Mouse (Mus musculus) liver, adult 2 months (tissue): ENCODE data around the gene Oscar. TPM values are rescaled to one million over a fixed set of nuclear protein-coding genes. Genes with fewer than 3 reads are reported as not detected.

Experiments
- DNase-seq: peaks from one replicate; pipeline ENCODE4 v3.0.0-alpha.2; 2011; ENCODE audit warnings: low read depth, low spot score; ENCODE audit errors: extremely low read depth
- H3K27ac ChIP-seq: fragments of 200-500 bp; replicated peaks from 2 replicates; pipeline ENCODE4 v1.5.1; 2012; ENCODE audit warnings: low read depth, mild to moderate bottlenecking, control low read depth, inconsistent platforms, low read length; ENCODE audit not compliant: insufficient read depth
- H3K27me3 ChIP-seq: fragments of 200-500 bp; 2 replicates; pipeline ENCODE4 v1.6.1; 2012; ENCODE audit warnings: mild to moderate bottlenecking, moderate library complexity, low read length, inconsistent platforms; ENCODE audit not compliant: control insufficient read depth, insufficient read depth
- H3K36me3 ChIP-seq: fragments of 200-500 bp; 2 replicates; pipeline ENCODE4 v1.6.1; 2012; ENCODE audit warnings: low read length, inconsistent platforms; ENCODE audit not compliant: control insufficient read depth, insufficient read depth
- H3K4me1 ChIP-seq: fragments of 200-500 bp; 2 replicates; pipeline ENCODE4 v1.6.1; 2011; ENCODE audit warnings: low read length; ENCODE audit not compliant: control insufficient read depth, insufficient read depth
- H3K4me3 ChIP-seq: fragments of 200-500 bp; 2 replicates; pipeline ENCODE4 v1.5.1; 2011; ENCODE audit warnings: low read depth, mild to moderate bottlenecking, control low read depth, low read length, moderate library complexity; ENCODE audit not compliant: insufficient read depth
- H3K79me2 ChIP-seq: fragments of 200-500 bp; 2 replicates; pipeline ENCODE4 v1.6.1; 2012; ENCODE audit warnings: inconsistent platforms, mild to moderate bottlenecking, low read length, moderate library complexity; ENCODE audit not compliant: control insufficient read depth, insufficient read depth
- H3K9ac ChIP-seq: fragments of 200-500 bp; 2 replicates; pipeline ENCODE4 v1.6.1; 2012; ENCODE audit warnings: low read depth, mild to moderate bottlenecking, control low read depth, inconsistent platforms, low read length
- CTCF ChIP-seq: fragments of 200-500 bp; IDR thresholded peaks from 2 replicates; pipeline ENCODE4 v1.5.1; 2011; ENCODE audit warnings: low read depth, low read length, control low read depth
- POLR2A ChIP-seq: fragments of 200-500 bp; IDR thresholded peaks from 2 replicates; pipeline ENCODE4 v1.6.1; 2011; ENCODE audit warnings: low read length, control low read depth; ENCODE audit not compliant: insufficient read depth; ENCODE audit errors: extremely low read depth
- WGBS: fragments of 180-500 bp; shearing (Covaris S2); methylation state at CpG from one replicate; pipeline ENCODE4 v1.1.7; 2018; 5-methylcytosine and 5-hydroxymethylcytosine counted together
- polyA plus RNA-seq: library from polyadenylated mRNA; depleted of rRNA; stranded (reverse); fragments of >200 nt; gene quantifications from 2 replicates; pipeline ENCODE4 v1.2.3, GENCODE M21; 2012; rRNA removed
- total RNA-seq: library from RNA; depleted of rRNA; stranded (reverse); fragments of >200 nt; gene quantifications from 2 replicates; pipeline ENCODE4 v1.2.3, GENCODE M21; 2014; rRNA removed

Oscar gene
- total and polyA plus RNA-seq, 2 experiments: not detected

DNA sequence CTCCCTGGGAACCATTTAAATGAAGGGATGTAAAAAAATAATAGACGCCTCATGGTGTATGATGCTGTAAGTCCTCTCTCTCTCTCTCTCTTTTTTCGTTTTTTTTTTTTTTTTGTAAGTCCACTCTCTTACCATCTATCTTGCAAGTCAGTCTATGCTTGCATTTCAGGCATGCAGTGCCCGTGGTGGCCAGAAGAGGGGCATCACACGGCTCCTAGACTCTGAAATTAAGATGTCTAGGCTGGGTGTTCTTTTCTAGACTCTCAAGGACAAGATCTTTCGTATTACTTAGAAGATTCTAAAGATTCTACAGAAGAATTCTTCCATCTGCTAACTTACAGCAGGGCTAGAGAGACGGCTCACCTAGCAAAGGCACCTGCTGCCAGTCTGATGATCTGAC lies 46.2 kb downstream of the Oscar start:
- no peak for DNase-seq
- Histone ChIP-seq H3K9ac (no peak overlapping the region), H3K27ac (no peak overlapping the region), H3K36me3 (no peaks in the 10 kb centered on the region), H3K4me1 (no peaks in the 10 kb centered on the region), H3K4me3 (no peak overlapping the region), H3K27me3 (no peaks in the 10 kb centered on the region), H3K79me2 (no peaks in the 10 kb centered on the region)
- WGBS: 67% methylated on average over 6 of the region's 6 CpGs
- TF ChIP-seq CTCF: no peak
- TF ChIP-seq POLR2A: no peak

DNA sequence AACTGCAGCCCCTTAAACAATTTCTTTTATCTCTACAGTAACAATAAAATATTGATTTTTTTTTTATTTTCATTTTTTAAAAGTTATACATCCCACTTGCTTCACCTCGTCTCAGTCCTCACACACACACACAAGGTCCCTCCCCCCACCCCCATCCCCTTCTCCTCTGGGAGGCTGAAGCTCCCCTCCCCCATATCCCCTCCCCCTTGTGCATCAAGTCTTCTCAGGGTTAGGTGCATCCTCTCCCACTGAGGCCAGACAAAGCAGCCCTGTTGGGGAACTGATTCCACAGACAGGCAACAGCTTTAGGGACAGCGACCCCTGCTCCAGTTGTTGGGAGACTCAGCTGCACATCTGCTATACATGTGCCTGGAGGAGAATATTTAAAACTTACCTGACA lies 48.6 kb downstream of the Oscar start:
- DNase-seq: no peak
- Histone ChIP-seq H3K4me1 (no peaks in the 10 kb centered on the region), H3K4me3 (no peak overlapping the region), H3K79me2 (no peaks in the 10 kb centered on the region), H3K27me3 (no peaks in the 10 kb centered on the region), H3K27ac (no peak overlapping the region), H3K36me3 (no peaks in the 10 kb centered on the region), H3K9ac (no peak overlapping the region)
- WGBS: 34% methylated on average over 2 of the region's 2 CpGs
- no peak for TF ChIP-seq POLR2A
- TF ChIP-seq CTCF: no peak

Other genes with a start within 250 kb of the Oscar start
- not detected in 2 replicates for gene Cacng8, start 225.5 kb downstream of the Oscar start, total RNA-seq
- gene Cacng8, start 225.5 kb downstream of the Oscar start, polyA plus RNA-seq: not detected in 2 replicates
- gene Cacng6, start 192.0 kb downstream of the Oscar start, total RNA-seq: 0.18 TPM in 1 of 2 replicates, not detected in the other
- not detected in 2 replicates for gene Cacng6, start 192.0 kb downstream of the Oscar start, polyA plus RNA-seq
- not detected in 2 replicates for gene Tarm1, start 113.5 kb downstream of the Oscar start, total RNA-seq
- not detected in 2 replicates for gene Tarm1, start 113.5 kb downstream of the Oscar start, polyA plus RNA-seq
- 81.8 and 106 TPM in 2 replicates for gene Ndufa3, start 1.2 kb upstream of the Oscar start, total RNA-seq
- 380 and 395 TPM in 2 replicates for gene Ndufa3, start 1.2 kb upstream of the Oscar start, polyA plus RNA-seq
- gene Tfpt, start 13.8 kb upstream of the Oscar start, total RNA-seq: 4.3 and 4.8 TPM in 2 replicates
- gene Tfpt, start 13.8 kb upstream of the Oscar start, polyA plus RNA-seq: 5.2 and 5.7 TPM in 2 replicates
- 7.9 and 9.3 TPM in 2 replicates for gene Prpf31, start 13.8 kb upstream of the Oscar start, total RNA-seq
- gene Prpf31, start 13.8 kb upstream of the Oscar start, polyA plus RNA-seq: 9.5 and 13.0 TPM in 2 replicates
- 4.2 and 6.4 TPM in 2 replicates for gene Cnot3, start 29.1 kb upstream of the Oscar start, total RNA-seq
- gene Cnot3, start 29.1 kb upstream of the Oscar start, polyA plus RNA-seq: 22.3 and 29.3 TPM in 2 replicates
- gene Leng1, start 49.7 kb upstream of the Oscar start, total RNA-seq: 4.0 and 5.3 TPM in 2 replicates
- gene Leng1, start 49.7 kb upstream of the Oscar start, polyA plus RNA-seq: 3.1 and 3.6 TPM in 2 replicates
- 1.8 and 2.6 TPM in 2 replicates for gene Tmc4, start 61.4 kb upstream of the Oscar start, total RNA-seq
- 3.9 and 8.2 TPM in 2 replicates for gene Tmc4, start 61.4 kb upstream of the Oscar start, polyA plus RNA-seq
- 33.7 and 37.3 TPM in 2 replicates for gene Tsen34, start 76.7 kb upstream of the Oscar start, total RNA-seq
- gene Tsen34, start 76.7 kb upstream of the Oscar start, polyA plus RNA-seq: 52.7 and 53.6 TPM in 2 replicates
- 15.9 and 21.5 TPM in 2 replicates for gene Mboat7, start 77.4 kb upstream of the Oscar start, total RNA-seq
- 49.3 and 58.3 TPM in 2 replicates for gene Mboat7, start 77.4 kb upstream of the Oscar start, polyA plus RNA-seq
- gene Rps9, start 87.8 kb upstream of the Oscar start, total RNA-seq: 1,244 TPM in 2 replicates
- gene Rps9, start 87.8 kb upstream of the Oscar start, polyA plus RNA-seq: 433 and 505 TPM in 2 replicates
- gene Pirb, start 104.2 kb upstream of the Oscar start, total RNA-seq: 2.4 and 4.1 TPM in 2 replicates
- 1.6 and 5.1 TPM in 2 replicates for gene Pirb, start 104.2 kb upstream of the Oscar start, polyA plus RNA-seq
- gene Gm15448, start 209.5 kb upstream of the Oscar start, total RNA-seq: 0.18 and 0.27 TPM in 2 replicates
- 0.04 and 0.16 TPM in 2 replicates for gene Gm15448, start 209.5 kb upstream of the Oscar start, polyA plus RNA-seq
- gene Pira2, start 228.9 kb upstream of the Oscar start, total RNA-seq: 2.7 and 4.0 TPM in 2 replicates
- gene Pira2, start 228.9 kb upstream of the Oscar start, polyA plus RNA-seq: 0.50 and 1.3 TPM in 2 replicates